16 mouse cellular contexts compared by ENCODE assay signal in the genomic region with DNA sequence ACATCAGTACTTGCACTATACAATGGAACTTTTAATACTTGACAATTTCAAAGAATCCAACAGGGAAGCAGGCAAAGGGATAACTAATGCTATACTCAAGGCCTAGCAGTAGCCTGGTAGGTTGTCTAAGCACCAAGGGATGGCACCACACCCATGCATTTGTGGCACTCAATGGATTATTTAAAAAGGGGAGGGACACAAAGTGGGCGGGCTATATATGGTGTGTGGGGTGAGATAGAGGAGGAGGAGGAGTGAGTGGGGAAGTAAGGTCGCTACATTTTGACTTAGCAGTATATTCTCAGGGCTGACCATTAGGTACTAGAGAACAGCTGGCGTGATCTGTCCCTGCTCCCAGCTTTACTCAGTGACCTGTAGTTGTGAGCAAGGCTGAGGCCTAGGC. TPM values are rescaled to one million over a fixed set of nuclear protein-coding genes. Genes with fewer than 3 reads are reported as not detected.
A peak's percentile ranks its signal among the peaks of the same experiment; 100 is the strongest.
DNase-seq lines count a peak whose midpoint lies in the region; ATAC-seq and TF ChIP-seq lines count a peak whose summit lies in the region.
"Had no signal": no experiment of that assay in that cellular context is flagged by ENCODE, and none has a peak within 500 bp of the region (broad histone marks: within the 10 kb centered on the region; RNA-seq: fewer than 3 reads in every experiment).

No protein-coding gene starts in this region.

- H3K9me3 ChIP-seq in CH12.LX (replicated peaks; ENCODE audit: low read length): no peaks in the 10 kb centered on the region
- H3K9me3 ChIP-seq: hindbrain, embryonic 15.5 days had no signal

- dilution Hi-C loops in CH12.LX (cut with MboI; ENCODE audit: extremely low pct_ligation_motif_present, extremely low pct_unique_long_range_greater_than_20kb, low sequenced_read_pairs): no loop called here

- no peaks in the 10 kb centered on the region for H3K27me3 ChIP-seq in CH12.LX (replicated peaks)
- H3K27me3 ChIP-seq: hindbrain, embryonic 15.5 days had no signal

- TF ChIP-seq EP300 in CH12.LX (IDR thresholded peaks at IDR 0.05; ENCODE audit: low read length): no peak

- no peak for TF ChIP-seq POLR2A in CH12.LX (IDR thresholded peaks at IDR 0.05; ENCODE audit: low read depth, low read length)

- DNase-seq in CH12.LX (ENCODE audit: extremely low read depth): no peak
- peak; percentile 55 for DNase-seq in c-Kit-negative CD71-positive TER-119-positive erythroid progenitor cells, embryonic 14.5 days (ENCODE audit: low read depth, low spot score)
- DNase-seq in liver: peak; percentile 68
- no peak for DNase-seq in testis, postnatal 14 days (ENCODE audit: low spot score)
- no peak for DNase-seq in right cerebral cortex, adult 2 months (ENCODE audit: low spot score in 2 of 2)
- no peak for DNase-seq in right cerebral cortex, adult 18-20 months
- DNase-seq: adrenal gland, postnatal 36 days; cerebellum, adult 18-20 months; heart, postnatal 10 days; lung, adult 18-20 months; retina, postnatal 1 day; thymus, postnatal 4 days had no signal

- peak overlapping the region; percentile 29 for H3K4me2 ChIP-seq in CH12.LX (ENCODE audit: insufficient read depth, low read depth, poor library complexity, severe bottlenecking)
- H3K4me2 ChIP-seq: hindbrain, embryonic 15.5 days had no signal

- H3K9ac ChIP-seq in CH12.LX (ENCODE audit: insufficient read depth, low read depth): no peak overlapping the region
- H3K9ac ChIP-seq: hindbrain, embryonic 15.5 days had no signal

- peaks cover 0 to 8% of the 10 kb centered on the region in 2 experiments; a peak in 1 of 4 replicates for H3K4me1 ChIP-seq in CH12.LX (ENCODE audit: control insufficient read depth in 1 of 2, insufficient read depth in 2 of 2)

- H3K36me3 ChIP-seq in CH12.LX (replicated peaks in 1 of 2; ENCODE audit: control insufficient read depth in 1 of 2, insufficient read depth in 1 of 2, low read length in 1 of 2): peaks cover 0 to 2% of the 10 kb centered on the region in 2 experiments
- H3K36me3 ChIP-seq: hindbrain, embryonic 15.5 days had no signal

- TF ChIP-seq CTCF in CH12.LX (conservative IDR thresholded peaks at IDR 0.05 in 1 of 2, IDR thresholded peaks at IDR 0.05 in 1 of 2; ENCODE audit: low read depth in 2 of 2, low read length in 2 of 2): no peak

- peak; percentile 78 for ATAC-seq in megakaryocyte progenitor cell, adult 5-6 weeks (replicated peaks; ENCODE audit: poor library complexity)
- no peak for ATAC-seq in frontal cortex, adult (ENCODE audit: low TSS enrichment)

- TF ChIP-seq RAD21 in CH12.LX (IDR thresholded peaks at IDR 0.05; ENCODE audit: low read depth, low read length): no peak

- H3K4me3 ChIP-seq in CH12.LX (replicated peaks in 1 of 3; ENCODE audit: low read depth in 2 of 3, low read length in 2 of 3, poor library complexity in 1 of 3): no peak overlapping the region
- H3K4me3 ChIP-seq: hindbrain, embryonic 15.5 days had no signal

- in situ Hi-C loops in CH12.LX (cut with MboI; ENCODE audit: low pct_ligation_motif_present, low pct_unique_long_range_greater_than_20kb, low sequenced_read_pairs): no loop called here

- peaks cover 22% of the 10 kb centered on the region for H3K79me2 ChIP-seq in CH12.LX (replicated peaks; ENCODE audit: control insufficient read depth, extremely low read depth, insufficient read depth, poor library complexity, severe bottlenecking)

- H3K27ac ChIP-seq in CH12.LX (ENCODE audit: insufficient read depth, low read depth): no peak overlapping the region
- H3K27ac ChIP-seq: hindbrain, embryonic 15.5 days; macrophage had no signal

TF ChIP-seq in CH12.LX, 34 proteins besides CTCF, POLR2A, EP300 and RAD21:
- TF ChIP-seq CHD1 (IDR thresholded peaks at IDR 0.05; ENCODE audit: low read depth, low read length) (no peak), UBTF (IDR thresholded peaks at IDR 0.05; ENCODE audit: low read depth, low read length) (no peak), SIN3A (IDR thresholded peaks at IDR 0.05; ENCODE audit: low read length) (no peak), NRF1 (IDR thresholded peaks at IDR 0.05; ENCODE audit: low read depth, low read length) (no peak), USF2 (conservative IDR thresholded peaks at IDR 0.05; ENCODE audit: low read depth, low read length) (no peak), RCOR1 (conservative IDR thresholded peaks at IDR 0.05; ENCODE audit: low read depth, low read length) (no peak), TCF12 (IDR thresholded peaks at IDR 0.05; ENCODE audit: low read depth, low read length) (no peak), JUN (IDR thresholded peaks at IDR 0.05; ENCODE audit: insufficient read depth, low read depth, low read length) (no peak), TBP (conservative IDR thresholded peaks at IDR 0.05; ENCODE audit: low read depth, low read length) (no peak), JUND (conservative IDR thresholded peaks at IDR 0.05; ENCODE audit: low read depth, low read length) (no peak), ETS1 (conservative IDR thresholded peaks at IDR 0.05; ENCODE audit: low read depth, low read length) (no peak), KAT2A (IDR thresholded peaks at IDR 0.05; ENCODE audit: insufficient replicate concordance, low read length) (no peak), ELF1 (IDR thresholded peaks at IDR 0.05; ENCODE audit: low read depth, low read length) (no peak), MAZ (IDR thresholded peaks at IDR 0.05; ENCODE audit: low read depth, low read length) (no peak), IRF4 (IDR thresholded peaks at IDR 0.05; ENCODE audit: low read depth, low read length) (no peak), POLR2AphosphoS2 (IDR thresholded peaks at IDR 0.05; ENCODE audit: low read depth, low read length) (no peak), BHLHE40 (IDR thresholded peaks at IDR 0.05; ENCODE audit: low read depth, low read length) (no peak), ZMIZ1 (IDR thresholded peaks at IDR 0.05; ENCODE audit: low read depth, low read length) (no peak), ZNF384 (IDR thresholded peaks at IDR 0.05; ENCODE audit: low read depth, low read length) (no peak), SMC3 (IDR thresholded peaks at IDR 0.05; ENCODE audit: low read depth, low read length) (no peak)
TF ChIP-seq in CH12.LX: peak in this region for 0.

RNA-seq across cellular contexts. Expression of a gene that starts 5.4 kb away (rescaled TPM):
- total RNA-seq in CH12.LX (2012; rRNA removed): 10.0 and 13.1 TPM in 2 replicates
- total RNA-seq in CH12.LX (2014; rRNA removed): 26.8 and 29.9 TPM in 2 replicates
- polyA plus RNA-seq in CH12.LX (2012; ENCODE audit: insufficient read length, low read depth): 25.9 TPM in 2 replicates
- 34.5 TPM in 2 replicates for total RNA-seq in megakaryocyte progenitor cell, adult 5-6 weeks (2015)
- 27.2 and 29.8 TPM in 2 replicates for total RNA-seq in megakaryocyte progenitor cell, adult 5-6 weeks (2017)

Comparison
In these comparisons a context has a peak if more than half of its experiments do, and no peak if none do; other contexts are left out.
1. DNase-seq: peak in c-Kit-negative CD71-positive TER-119-positive erythroid progenitor cells, embryonic 14.5 days (single experiment) and liver (single experiment); none in CH12.LX (single experiment), testis, postnatal 14 days (single experiment), right cerebral cortex, adult 2 months (0 of 2) and right cerebral cortex, adult 18-20 months (single experiment).